Mouse (Mus musculus) liver, adult 2 months (tissue): ENCODE results near the gene Ccdc186.

Experiments
- CTCF ChIP-seq: fragments of 200-500 bp; IDR thresholded peaks from 2 replicates; pipeline ENCODE4 v1.5.1; 2011; ENCODE audit warnings: low read depth, low read length, control low read depth
- POLR2A ChIP-seq: fragments of 200-500 bp; IDR thresholded peaks from 2 replicates; pipeline ENCODE4 v1.6.1; 2011; ENCODE audit warnings: low read length, control low read depth; ENCODE audit not compliant: insufficient read depth; ENCODE audit errors: extremely low read depth

DNA sequence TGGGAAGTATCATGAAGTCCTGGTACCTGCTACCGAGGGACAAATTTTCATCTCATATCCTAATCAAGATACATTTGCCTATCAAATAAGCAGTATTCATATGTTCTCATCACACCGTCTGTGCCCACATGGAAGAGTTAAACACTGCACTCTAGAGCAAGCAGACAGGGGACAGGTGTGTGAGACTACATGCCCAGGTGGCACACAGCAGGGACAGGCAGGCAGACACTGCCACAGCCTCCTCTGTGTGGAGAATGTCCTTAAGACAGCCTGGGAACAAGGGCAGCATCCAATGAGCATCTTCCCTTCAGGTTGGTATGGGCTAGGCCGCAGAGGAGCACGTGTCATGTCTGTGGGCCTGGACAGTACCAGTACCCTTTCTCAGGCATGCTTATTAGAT is 59.3 kb downstream of the Ccdc186 start:
- no peak for TF ChIP-seq CTCF
- no peak for TF ChIP-seq POLR2A
